Mouse (Mus musculus) layer of hippocampus, adult 9-11 months (tissue): Measurements from ENCODE around the gene Trh.

ENCODE experiments used
- DNase-seq: peaks from one replicate; pipeline ENCODE4 v3.0.0; 2022

Trh gene

DNA sequence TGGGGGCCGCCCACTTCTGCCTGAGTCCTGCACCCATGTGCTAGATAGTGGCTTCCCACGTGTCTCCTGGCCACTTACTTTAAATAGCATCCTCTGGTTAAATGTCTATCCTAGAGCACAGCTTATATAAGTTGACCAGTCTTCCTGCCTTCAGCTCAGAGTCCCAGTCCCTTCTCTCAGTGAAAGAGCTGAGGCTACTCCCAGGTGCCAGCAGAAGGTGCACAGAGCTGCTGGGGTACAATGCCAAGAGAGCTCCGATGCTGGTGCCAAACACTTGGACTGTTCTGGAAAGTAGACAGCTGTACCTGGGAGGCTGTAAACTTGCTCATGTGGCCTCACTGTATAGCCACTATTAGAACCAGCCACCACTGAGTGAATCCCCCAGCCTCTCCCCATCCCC lies 22.4 kb downstream of the Trh start:
- DNase-seq, result no peak

DNA sequence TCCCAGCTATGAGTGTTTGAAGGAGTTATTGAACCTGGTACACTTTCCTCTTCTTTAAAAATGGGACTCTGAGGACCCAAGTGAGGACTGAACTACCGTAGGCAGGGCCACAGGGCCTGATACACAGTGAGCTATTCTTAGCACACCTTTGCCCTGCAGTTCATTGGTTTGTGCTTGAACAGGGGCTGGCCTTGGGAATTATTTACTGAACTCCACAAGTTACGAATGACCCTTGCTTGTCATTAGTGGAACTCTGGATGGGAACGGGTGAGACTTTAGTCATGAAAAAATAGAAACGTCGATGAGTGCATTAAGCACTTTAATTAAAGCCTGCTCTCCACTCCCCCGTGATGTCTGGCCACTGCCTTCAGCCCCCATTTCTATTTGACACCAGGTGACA lies 22.8 kb downstream of the Trh start:
- DNase-seq, result no peak

DNA sequence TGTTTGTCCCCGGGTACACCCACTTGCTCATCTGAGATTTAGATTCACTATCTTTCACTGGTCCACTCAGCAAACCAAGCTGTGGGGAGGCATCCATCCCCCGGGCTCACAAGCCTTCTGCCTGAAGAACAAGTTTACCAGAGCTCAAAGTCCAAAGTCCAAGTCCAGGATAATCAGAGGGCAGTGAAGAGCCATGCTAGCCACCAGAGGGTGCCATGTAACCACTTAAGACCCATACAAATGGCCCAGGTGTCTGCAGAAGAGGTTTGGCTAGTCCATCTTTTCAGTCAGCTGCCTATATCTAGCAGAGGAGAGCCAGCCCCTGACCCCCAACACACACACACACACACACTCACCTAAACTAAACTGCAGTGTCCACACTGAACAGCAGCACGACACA lies 25.0 kb downstream of the Trh start:
- no peak for DNase-seq

DNA sequence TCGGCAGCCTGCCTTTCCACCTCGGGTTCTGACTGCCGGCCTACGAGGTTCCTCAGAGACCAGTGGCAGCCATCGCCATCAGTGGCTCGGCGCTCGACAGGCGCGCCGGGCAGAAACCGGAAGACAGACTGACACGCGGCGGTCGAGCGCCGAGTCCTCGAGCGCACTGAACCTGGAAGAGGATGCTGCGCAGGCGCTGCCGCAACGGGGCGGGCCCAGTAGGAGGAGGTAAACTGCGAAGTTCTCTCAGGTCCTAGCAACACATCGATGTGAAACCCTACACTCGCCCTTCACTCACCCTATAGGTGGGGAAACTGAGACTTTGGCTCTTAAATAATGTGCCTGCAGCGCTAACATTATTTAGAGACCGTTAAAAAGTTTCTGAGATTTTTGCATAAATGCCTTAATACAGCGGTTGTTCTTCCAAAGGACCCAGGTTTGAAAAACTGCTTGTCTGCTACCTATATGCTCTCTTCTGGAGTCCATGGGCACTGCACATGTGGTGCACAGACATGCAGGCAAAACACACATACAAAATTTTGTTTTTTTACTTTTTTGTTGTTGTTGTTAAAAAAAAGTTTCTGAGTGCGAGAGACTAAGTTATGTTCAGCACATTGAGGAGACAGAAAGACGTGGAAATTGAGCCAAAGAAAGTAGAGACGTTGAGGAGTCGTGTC lies 29.5 kb downstream of the Trh start, which contains the start of gene Rbsn:
TSS of gene Rbsn (minus strand) at position 153 of the 677 bp plus-strand sequence.
- DNase-seq, result peak; percentile 92

DNA sequence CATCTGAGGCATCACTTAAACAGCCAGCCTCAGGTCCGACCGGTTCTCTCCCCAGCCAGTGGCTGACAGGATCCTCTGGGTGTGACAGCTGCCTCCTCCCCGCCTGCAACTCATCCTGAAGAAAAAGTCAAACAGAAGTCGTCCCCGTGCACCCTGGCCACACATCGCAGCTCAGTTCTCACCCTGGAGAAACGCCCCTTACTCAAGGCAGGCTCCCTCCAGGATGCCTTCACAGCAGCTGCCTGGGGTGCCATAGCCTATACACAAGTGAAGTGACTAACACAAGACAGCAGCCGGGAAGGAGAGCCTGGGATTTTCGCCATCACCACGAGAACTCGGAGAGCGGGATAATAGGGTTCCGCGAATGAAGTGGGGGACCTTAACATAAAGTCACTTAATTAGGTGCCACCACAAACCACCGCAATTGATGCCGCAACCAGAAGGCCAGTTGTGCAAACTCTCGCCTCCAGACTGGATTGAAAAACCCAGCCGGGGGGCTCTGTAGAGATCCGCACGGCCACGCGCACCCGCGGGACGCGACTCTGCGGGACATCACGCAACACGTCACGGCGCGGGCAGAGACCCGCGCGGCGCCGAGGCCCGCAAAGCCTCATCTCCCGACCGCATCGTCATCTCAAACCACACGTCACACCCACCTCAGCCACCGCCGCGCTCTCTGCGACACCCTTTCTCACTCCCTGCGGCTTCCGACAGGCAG lies 30.2 kb downstream of the Trh start:
- no peak for DNase-seq

DNA sequence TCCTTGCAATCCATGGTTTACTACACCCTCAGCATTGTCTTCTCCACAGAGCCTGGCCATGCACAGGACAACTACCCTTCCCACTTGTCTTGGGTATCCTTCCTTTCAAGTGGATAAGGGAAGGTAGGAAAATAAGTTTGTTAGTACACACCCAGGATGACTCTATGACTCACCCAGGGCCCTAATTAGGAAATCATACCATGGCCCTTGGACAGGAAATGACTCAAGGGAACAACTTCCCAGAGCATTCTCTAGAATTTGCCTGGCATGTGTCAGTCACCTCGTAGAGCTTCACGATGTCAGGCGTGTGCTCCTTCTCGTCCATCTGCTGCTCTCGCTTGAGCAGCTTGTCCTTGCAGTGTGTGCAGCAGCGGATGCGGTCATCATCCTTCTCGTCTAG lies 45.0 kb downstream of the Trh start:
- DNase-seq, result no peak
